In genomic region chr8:9227779-9228464, GRCm38 (mm10) we compare ENCODE assay signal across 8 mouse cellular contexts.
A peak's percentile ranks its signal among the peaks of the same experiment; 100 is the strongest.
DNase-seq lines count a peak whose midpoint lies in the region; ATAC-seq and TF ChIP-seq lines count a peak whose summit lies in the region.

No protein-coding gene starts in this region.

- H3K36me3 ChIP-seq in lung, embryonic 14.5 days (ENCODE audit: insufficient read depth) = no peaks in the 10 kb centered on the region

- no peak overlapping the region for H3K4me2 ChIP-seq in lung, embryonic 14.5 days

- no peak overlapping the region for H3K9ac ChIP-seq in lung, embryonic 14.5 days

- H3K27me3 ChIP-seq in lung, embryonic 14.5 days (ENCODE audit: insufficient read depth, low read length) = no peaks in the 10 kb centered on the region

- WGBS in lung, embryonic 14.5 days = 38% methylated on average over 19 of the region's 19 CpGs

- H3K4me1 ChIP-seq in lung, embryonic 14.5 days (ENCODE audit: insufficient read depth) = no peaks in the 10 kb centered on the region

- H3K4me3 ChIP-seq in lung, embryonic 14.5 days (ENCODE audit: low read depth, low read length) = no peak overlapping the region

- peak; percentile 97 for TF ChIP-seq CTCF in lung, embryonic 14.5 days (IDR thresholded peaks at IDR 0.05; ENCODE audit: low read depth)

- ATAC-seq in lung, embryonic 14.5 days (ENCODE audit: insufficient read depth) = peak; percentile 57; the same call in 1 of the 2 replicates

- DNase-seq in 3134 (ENCODE audit: extremely low read depth, insufficient read length, low spot score) = peak; percentile 26
- DNase-seq in NIH3T3 (ENCODE audit: low read depth) = peak; percentile 60
- peak; percentile 80 to 81 for DNase-seq in cerebellum, postnatal 14 days
- peak; percentile 34 for DNase-seq in gastrocnemius, postnatal 10 days
- peak; percentile 33 to 69 for DNase-seq in kidney, postnatal 36 days
- DNase-seq in lung, embryonic 14.5 days = peak; percentile 81
- peak; percentile 60 for DNase-seq in ovary, postnatal 36 days (ENCODE audit: low spot score)
- no peak for DNase-seq in natural killer cell, adult 2 months (ENCODE audit: low spot score in 2 of 2)

- no peak overlapping the region for H3K27ac ChIP-seq in lung, embryonic 14.5 days (ENCODE audit: low read depth)

- no peaks in the 10 kb centered on the region for H3K9me3 ChIP-seq in lung, embryonic 14.5 days (ENCODE audit: low read depth, low read length)

Comparison
In these comparisons a context has a peak if more than half of its experiments do, and no peak if none do; other contexts are left out.
1. DNase-seq: peak in 3134 (single experiment), NIH3T3 (single experiment), cerebellum, postnatal 14 days (2 of 2), gastrocnemius, postnatal 10 days (single experiment), kidney, postnatal 36 days (2 of 2), lung, embryonic 14.5 days (single experiment) and ovary, postnatal 36 days (single experiment); none in natural killer cell, adult 2 months (0 of 2).